Mouse (Mus musculus) embryonic facial prominence, embryonic 12.5 days (tissue): ENCODE data around the gene Slc39a2. TPM values are rescaled to one million over a fixed set of nuclear protein-coding genes. Genes with fewer than 3 reads are reported as not detected.

Experiments used
- ATAC-seq: fragments of 200-750 bp; cut with Nextera tagmentation; 2 replicates; pipeline ENCODE4 v1.8.0; 2017; ENCODE audit not compliant: insufficient number of reproducible peaks, insufficient read depth, low FRiP score, low TSS enrichment
- H3K27ac ChIP-seq: fragments of 300-500 bp; sonication (generic); 2 replicates; pipeline ENCODE4 v1.5.1; 2016; ENCODE audit warnings: mild to moderate bottlenecking
- H3K27me3 ChIP-seq: fragments of 300-500 bp; sonication (generic); 2 replicates; pipeline ENCODE4 v1.6.1; 2016; ENCODE audit warnings: mild to moderate bottlenecking, moderate library complexity
- H3K36me3 ChIP-seq: fragments of 300-500 bp; sonication (generic); 2 replicates; pipeline ENCODE4 v1.6.1; 2016; ENCODE audit warnings: mild to moderate bottlenecking
- H3K4me1 ChIP-seq: fragments of 300-500 bp; sonication (generic); 2 replicates; pipeline ENCODE4 v1.6.1; 2016
- H3K4me2 ChIP-seq: fragments of 300-500 bp; sonication (generic); replicated peaks from 2 replicates; pipeline ENCODE4 v1.6.1; 2016; ENCODE audit warnings: mild to moderate bottlenecking, moderate library complexity
- H3K4me3 ChIP-seq: fragments of 300-500 bp; sonication (generic); 2 replicates; pipeline ENCODE4 v1.5.1; 2016; ENCODE audit warnings: mild to moderate bottlenecking
- H3K9ac ChIP-seq: fragments of 300-500 bp; sonication (generic); 2 replicates; pipeline ENCODE4 v1.6.1; 2016; ENCODE audit warnings: mild to moderate bottlenecking, moderate library complexity
- H3K9me3 ChIP-seq: fragments of 300-500 bp; sonication (generic); 2 replicates; pipeline ENCODE4 v1.6.1; 2016; ENCODE audit warnings: mild to moderate bottlenecking, moderate library complexity
- whole genome bisulfite sequencing: fragments of 180-500 bp; shearing (Covaris S2); methylation state at CpG from one replicate; pipeline ENCODE4 v1.1.7; 2016; 5-methylcytosine and 5-hydroxymethylcytosine counted together
- polyA plus RNA-seq: library from polyadenylated mRNA; unstranded; fragments of >200 nt; fragmentation: Nextera tagmentation; extraction: Ambion mirVana; gene quantifications from 2 replicates; pipeline ENCODE4 v1.2.1, GENCODE M21; 2016

The Slc39a2 gene
- polyA plus RNA-seq, 1 experiment from 2014 or later, result 1.4 TPM

- Histone ChIP-seq H3K4me1 (no peaks in the 10 kb centered on the region), H3K27me3 (no peaks in the 10 kb centered on the region), H3K4me3 (no peak overlapping the region), H3K9me3 (no peaks in the 10 kb centered on the region), H3K4me2 (no peak overlapping the region), H3K27ac (no peak overlapping the region), H3K36me3 (no peaks in the 10 kb centered on the region), H3K9ac (no peak overlapping the region)
- ATAC-seq, result no peak
- WGBS, result 63% methylated on average over 7 of the region's 7 CpGs
These were observed 12.0 kb downstream of the Slc39a2 start for GRCm38 (mm10) chr14:51904706-51905105.

- ATAC-seq, result no peak
- no peaks in the 10 kb centered on the region for H3K4me1 ChIP-seq
- 91% methylated on average over 11 of the region's 11 CpGs for WGBS
- no peak overlapping the region for H3K4me3 ChIP-seq
- H3K36me3 ChIP-seq, result no peaks in the 10 kb centered on the region
- no peaks in the 10 kb centered on the region for H3K9me3 ChIP-seq
- no peak overlapping the region for H3K27ac ChIP-seq
- H3K4me2 ChIP-seq, result no peak overlapping the region
- no peaks in the 10 kb centered on the region for H3K27me3 ChIP-seq
- no peak overlapping the region for H3K9ac ChIP-seq
These were observed 13.4 kb downstream of the Slc39a2 start for GRCm38 (mm10) chr14:51906102-51906501.

GRCm38 (mm10) chr14:51911301-51911700 is 18.6 kb downstream of the Slc39a2 start:
- no peak overlapping the region for H3K9ac ChIP-seq
- no peaks in the 10 kb centered on the region for H3K27me3 ChIP-seq
- peaks cover 14% of the 10 kb centered on the region; the same call in 1 of the 2 replicates for H3K4me1 ChIP-seq
- H3K4me2 ChIP-seq, result no peak overlapping the region
- no peak overlapping the region for H3K4me3 ChIP-seq
- no peaks in the 10 kb centered on the region for H3K36me3 ChIP-seq
- no peaks in the 10 kb centered on the region for H3K9me3 ChIP-seq
- ATAC-seq, result no peak
- H3K27ac ChIP-seq, result no peak overlapping the region
- WGBS, result 86% methylated on average over 10 of the region's 10 CpGs

- no peaks in the 10 kb centered on the region for H3K27me3 ChIP-seq
- H3K4me1 ChIP-seq, result peaks cover 14% of the 10 kb centered on the region; the same call in 1 of the 2 replicates
- 9% methylated on average over 14 of the region's 14 CpGs for WGBS
- H3K9ac ChIP-seq, result peak overlapping the region; percentile 45; the same call in 1 of the 2 replicates
- no peak overlapping the region for H3K27ac ChIP-seq
- H3K4me2 ChIP-seq, result peak overlapping the region; percentile 98
- ATAC-seq, result peak; percentile 41
- no peaks in the 10 kb centered on the region for H3K36me3 ChIP-seq
- peak overlapping the region; percentile 59 for H3K4me3 ChIP-seq
- no peaks in the 10 kb centered on the region for H3K9me3 ChIP-seq
These were observed 19.8 kb downstream of the Slc39a2 start for GRCm38 (mm10) chr14:51912391-51913061.

GRCm38 (mm10) chr14:51913062-51913959 is 20.6 kb downstream of the Slc39a2 start:
- no peaks in the 10 kb centered on the region for H3K36me3 ChIP-seq
- peak overlapping the region; percentile 59 for H3K4me3 ChIP-seq
- 0 out of 2 replicates have a peak overlapping the region, but pooled peaks have one; percentile 37 for H3K27ac ChIP-seq
- under 1% methylated on average over 58 of the region's 58 CpGs for WGBS
- H3K4me2 ChIP-seq, result peak overlapping the region; percentile 98
- H3K9ac ChIP-seq, result peak overlapping the region; percentile 45
- no peaks in the 10 kb centered on the region for H3K27me3 ChIP-seq
- H3K9me3 ChIP-seq, result no peaks in the 10 kb centered on the region
- peaks cover 14% of the 10 kb centered on the region; the same call in 1 of the 2 replicates for H3K4me1 ChIP-seq
- ATAC-seq, result peak; percentile 77

GRCm38 (mm10) chr14:51913960-51914762 is 21.5 kb downstream of the Slc39a2 start, which contains the start of gene Ndrg2:
Gene Ndrg2 (minus strand): TSS chr14:51914158.
- ATAC-seq, result peak; percentile 57; the same call in 1 of the 2 replicates
- no peaks in the 10 kb centered on the region for H3K27me3 ChIP-seq
- no peaks in the 10 kb centered on the region for H3K9me3 ChIP-seq
- H3K4me1 ChIP-seq, result peaks cover 14% of the 10 kb centered on the region; the same call in 1 of the 2 replicates
- H3K27ac ChIP-seq, result peak within 1 kb of the TSS; percentile 60
- H3K9ac ChIP-seq, result peak within 1 kb of the TSS; percentile 45
- WGBS, result 2% methylated on average over 21 of the region's 23 CpGs
- peak within 1 kb of the TSS; percentile 59 for H3K4me3 ChIP-seq
- H3K4me2 ChIP-seq, result peak within 1 kb of the TSS; percentile 98
- H3K36me3 ChIP-seq, result no peaks in the 10 kb centered on the region

GRCm38 (mm10) chr14:51915030-51915429 is 22.3 kb downstream of the Slc39a2 start:
- no peaks in the 10 kb centered on the region for H3K36me3 ChIP-seq

GRCm38 (mm10) chr14:51916539-51916938 is 23.9 kb downstream of the Slc39a2 start:
- H3K4me3 ChIP-seq, result no peak overlapping the region
- H3K27ac ChIP-seq, result no peak overlapping the region
- no peak overlapping the region for H3K9ac ChIP-seq
- H3K9me3 ChIP-seq, result no peaks in the 10 kb centered on the region
- no peak overlapping the region for H3K4me2 ChIP-seq
- 87% methylated on average over 4 of the region's 4 CpGs for WGBS
- peaks cover 14% of the 10 kb centered on the region; the same call in 1 of the 2 replicates for H3K4me1 ChIP-seq
- H3K36me3 ChIP-seq, result no peaks in the 10 kb centered on the region
- no peaks in the 10 kb centered on the region for H3K27me3 ChIP-seq
- ATAC-seq, result no peak

More at GRCm38 (mm10) chr14:51915030-51915429, 22.3 kb downstream of the Slc39a2 start:
- Histone ChIP-seq H3K27me3 (no peaks in the 10 kb centered on the region), H3K9me3 (no peaks in the 10 kb centered on the region), H3K4me2 (no peak overlapping the region), H3K4me3 (no peak overlapping the region), H3K9ac (no peak overlapping the region), H3K27ac (peak overlapping the region; percentile 60; the same call in 1 of the 2 replicates), H3K4me1 (peaks cover 14% of the 10 kb centered on the region; the same call in 1 of the 2 replicates)
- ATAC-seq, result no peak
- WGBS, result 24% methylated on average over 3 of the region's 3 CpGs

GRCm38 (mm10) chr14:51918125-51918524 is 25.4 kb downstream of the Slc39a2 start, which contains the start of gene Tppp2:
Gene Tppp2 (plus strand): TSS chr14:51918425.
- Histone ChIP-seq H3K36me3 (no peaks in the 10 kb centered on the region), H3K9me3 (no peaks in the 10 kb centered on the region), H3K4me3 (no peak within 1 kb of the TSS), H3K4me1 (peaks cover 6% of the 10 kb centered on the region; the same call in 1 of the 2 replicates), H3K27me3 (no peaks in the 10 kb centered on the region), H3K9ac (no peak within 1 kb of the TSS), H3K27ac (no peak within 1 kb of the TSS), H3K4me2 (no peak within 1 kb of the TSS)
- no peak for ATAC-seq
- WGBS, result 85% methylated on average over 4 of the region's 4 CpGs

GRCm38 (mm10) chr14:51918966-51919365 is 26.3 kb downstream of the Slc39a2 start:
- Histone ChIP-seq H3K27ac (no peak overlapping the region), H3K27me3 (no peaks in the 10 kb centered on the region), H3K9ac (no peak overlapping the region), H3K9me3 (no peaks in the 10 kb centered on the region), H3K4me2 (no peak overlapping the region), H3K4me3 (no peak overlapping the region), H3K4me1 (peaks cover 6% of the 10 kb centered on the region; the same call in 1 of the 2 replicates), H3K36me3 (no peaks in the 10 kb centered on the region)
- ATAC-seq, result no peak
- 86% methylated on average over 4 of the region's 4 CpGs for WGBS
